Mouse (Mus musculus) urinary bladder, postnatal 36 days (tissue): Measurements from ENCODE around the gene Zfp57.
A peak's percentile ranks its signal among the peaks of the same experiment; 100 is the strongest.
"Not testable (repeated sequence)": the region's sequence is repeated elsewhere in the genome, so short reads cannot be mapped to it uniquely, and the experiment has no call there.

Experiments
- DNase-seq, 2 experiments: peaks; one replicate each; pipeline ENCODE4 v3.0.0; 2022; ENCODE audit warnings: low spot score in 2 of 2, mixed read lengths in 1 of 2

The Zfp57 gene

GRCm38 (mm10) chr17:37000863-37001262 lies at the start of gene Zfp57:
Gene Zfp57 (plus strand): TSS chr17:37001163.
- DNase-seq = no peak

- DNase-seq = no peak
These were observed 48.3 kb upstream of the Zfp57 start for GRCm38 (mm10) chr17:36952631-36953030.

GRCm38 (mm10) chr17:36953062-36953461 lies 47.9 kb upstream of the Zfp57 start:
- no peak for DNase-seq

- DNase-seq = peak; percentile 87 to 93
These were observed 42.8 kb upstream of the Zfp57 start, which contains the start of the genes Znrd1 and Znrd1as for GRCm38 (mm10) chr17:36957999-36958743. Gene Znrd1 (minus strand): TSS chr17:36958559. Gene Znrd1as (plus strand): TSS chr17:36958592.

- no peak for DNase-seq
These were observed 42.1 kb upstream of the Zfp57 start for GRCm38 (mm10) chr17:36958884-36959283.

GRCm38 (mm10) chr17:36961125-36961524 lies 39.8 kb upstream of the Zfp57 start:
- DNase-seq = no peak

- DNase-seq = no peak
These were observed 34.1 kb upstream of the Zfp57 start for GRCm38 (mm10) chr17:36966875-36967274.

- no peak for DNase-seq
These were observed 30.6 kb upstream of the Zfp57 start for GRCm38 (mm10) chr17:36970316-36970890.

GRCm38 (mm10) chr17:36971172-36971850 lies 29.7 kb upstream of the Zfp57 start:
- DNase-seq = no peak

GRCm38 (mm10) chr17:36972791-36973190 lies 28.2 kb upstream of the Zfp57 start:
- no peak for DNase-seq

- DNase-seq = no peak
These were observed 27.6 kb upstream of the Zfp57 start for GRCm38 (mm10) chr17:36973271-36973787.

GRCm38 (mm10) chr17:36981221-36981813 lies 19.6 kb upstream of the Zfp57 start, which contains the start of gene 2410137M14Rik:
Gene 2410137M14Rik (minus strand): TSS chr17:36981237.
- DNase-seq = no peak

- DNase-seq = no peak
These were observed 19.1 kb upstream of the Zfp57 start for GRCm38 (mm10) chr17:36981845-36982244.

- DNase-seq = no peak
These were observed 18.5 kb upstream of the Zfp57 start for GRCm38 (mm10) chr17:36982253-36983155.

GRCm38 (mm10) chr17:36988475-36988874 lies 12.5 kb upstream of the Zfp57 start:
- DNase-seq = no peak

- DNase-seq = no peak
These were observed 11.5 kb upstream of the Zfp57 start, which contains the start of gene H2-M5 for GRCm38 (mm10) chr17:36989437-36989836. Gene H2-M5 (minus strand): TSS chr17:36989537.

GRCm38 (mm10) chr17:36990630-36991029 lies 10.3 kb upstream of the Zfp57 start:
- not testable (repeated sequence) for DNase-seq

GRCm38 (mm10) chr17:36992336-36993104 lies 8.4 kb upstream of the Zfp57 start:
- DNase-seq = no peak

GRCm38 (mm10) chr17:36993770-36994325 lies 7.1 kb upstream of the Zfp57 start:
- DNase-seq = no peak

GRCm38 (mm10) chr17:36994528-36994927 lies 6.4 kb upstream of the Zfp57 start:
- no peak for DNase-seq
